In the genomic region with DNA sequence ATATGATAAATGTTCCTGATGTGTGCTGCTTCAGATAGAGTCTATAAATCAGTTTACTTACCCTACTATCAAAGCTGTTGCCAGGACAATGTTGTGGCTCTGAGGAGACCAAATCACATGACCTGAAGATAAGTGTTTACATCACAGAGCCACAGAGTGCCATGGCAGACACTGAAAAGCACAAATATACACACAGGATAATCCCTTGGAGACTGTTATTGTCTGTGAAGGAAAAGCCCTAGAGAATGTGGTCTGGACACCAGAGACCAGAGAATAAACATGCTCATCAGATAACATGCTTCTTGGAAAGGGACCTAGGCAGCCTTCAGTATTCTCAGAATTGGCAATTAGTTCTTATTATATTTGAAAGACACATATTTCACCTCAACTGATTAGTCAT, we compare ENCODE assay signal across 10 mouse cellular contexts.
DNase-seq lines count a peak whose midpoint lies in the region; ATAC-seq lines count a peak whose summit lies in the region.
"Had no signal": no experiment of that assay in that cellular context is flagged by ENCODE, and none has a peak within 500 bp of the region (broad histone marks: within the 10 kb centered on the region; RNA-seq: fewer than 3 reads in every experiment).

No protein-coding gene starts in this region.

- peak; percentile 57; the same call in 1 of the 2 replicates for ATAC-seq in kidney, embryonic 15.5 days (replicated peaks; ENCODE audit: low FRiP score)
- peak; percentile 49 for ATAC-seq in activated CD4-positive, CD25-positive, alpha-beta regulatory T cell, adult 4 months
- peak; percentile 6 to 8; a peak in 2 of 4 replicates for ATAC-seq in hematopoietic stem cell, adult 5-6 weeks (replicated peaks in 1 of 2; ENCODE audit: insufficient read depth in 1 of 2, low FRiP score in 2 of 2, low TSS enrichment in 1 of 2, low read depth in 1 of 2, poor library complexity in 2 of 2, severe bottlenecking in 2 of 2)

- H3K9ac ChIP-seq in kidney, embryonic 15.5 days, result no peak overlapping the region
- H3K9ac ChIP-seq: limb, embryonic 12.5 days had no signal

- peak overlapping the region; percentile 52 for H3K4me2 ChIP-seq in kidney, embryonic 15.5 days
- H3K4me2 ChIP-seq: limb, embryonic 12.5 days had no signal

- H3K4me1 ChIP-seq in kidney, embryonic 15.5 days, result peaks cover 5% of the 10 kb centered on the region; the same call in 1 of the 2 replicates

- H3K4me3 ChIP-seq in kidney, embryonic 15.5 days (replicated peaks), result no peak overlapping the region; the same call in 1 of the 2 replicates
- H3K4me3 ChIP-seq: limb, embryonic 12.5 days had no signal

- no peak overlapping the region for H3K27ac ChIP-seq in kidney, embryonic 15.5 days
- H3K27ac ChIP-seq: limb, embryonic 12.5 days had no signal

- H3K27me3 ChIP-seq in kidney, embryonic 15.5 days, result no peaks in the 10 kb centered on the region
- H3K27me3 ChIP-seq: limb, embryonic 12.5 days had no signal

- no peaks in the 10 kb centered on the region for H3K9me3 ChIP-seq in kidney, embryonic 15.5 days (replicated peaks)
- H3K9me3 ChIP-seq: limb, embryonic 12.5 days had no signal

- H3K36me3 ChIP-seq in kidney, embryonic 15.5 days, result no peaks in the 10 kb centered on the region
- H3K36me3 ChIP-seq: limb, embryonic 12.5 days had no signal

- no peak for DNase-seq in kidney, adult 8-10 months
- peak; percentile 25 for DNase-seq in skeletal muscle tissue, adult 2 months (ENCODE audit: low read depth, low spot score)
- no peak for DNase-seq in urinary bladder, adult 2 months (ENCODE audit: low spot score)
- no peak for DNase-seq in embryo, embryonic 11 days
- DNase-seq: cerebellum, adult 8-10 months; right cerebral cortex, postnatal 14 days had no signal

Comparison
In these comparisons a context has a peak if more than half of its experiments do, and no peak if none do; other contexts are left out.
1. ATAC-seq: peak in every context shown above with its lines; median percentile 57 in kidney, embryonic 15.5 days; 49 in activated CD4-positive, CD25-positive, alpha-beta regulatory T cell, adult 4 months; 7 in hematopoietic stem cell, adult 5-6 weeks.